Mouse (Mus musculus) left cerebral cortex, postnatal 14 days (tissue): ENCODE results near the gene 2210011C24Rik. TPM values are rescaled to one million over a fixed set of nuclear protein-coding genes. Genes with fewer than 3 reads are reported as not detected.
A peak's percentile ranks its signal among the peaks of the same experiment; 100 is the strongest.

Source experiments
- DNase-seq, 2 experiments: peaks; one replicate each; pipeline ENCODE4 v3.0.0; 2021 to 2022; ENCODE audit warnings: low spot score in 2 of 2, mixed read lengths in 1 of 2
- intact Hi-C: fragments of 180-260 bp; cut with DNase I; formaldehyde crosslinking; loops from one replicate; pipeline ENCODE4 v1.15.1; 2025
- microRNA-seq, 2 experiments: library from miRNA; unstranded; fragments of <30 nt; microRNA quantifications; one replicate each; pipeline ENCODE4 v1.2.0; 2022
- total RNA-seq, 2 experiments: library from RNA; stranded (reverse); gene quantifications; 2 replicates each; pipeline ENCODE4 v1.2.3; 2021

The 2210011C24Rik gene
- total RNA-seq, 2 experiments from 2014 or later: 1.4 to 2.1 TPM

GRCm38 (mm10) chr8:83973161-83974031 is 38.6 kb downstream of the 2210011C24Rik start:
- DNase-seq: no peak
- intact Hi-C loops: no loop called here

GRCm38 (mm10) chr8:83972150-83973120 is 39.5 kb downstream of the 2210011C24Rik start, which contains the start of gene Prkaca:
Gene Prkaca, plus strand, starts transcription at chr8:83972993.
- intact Hi-C loops: no loop called here
- DNase-seq: peak; percentile 99

DNA sequence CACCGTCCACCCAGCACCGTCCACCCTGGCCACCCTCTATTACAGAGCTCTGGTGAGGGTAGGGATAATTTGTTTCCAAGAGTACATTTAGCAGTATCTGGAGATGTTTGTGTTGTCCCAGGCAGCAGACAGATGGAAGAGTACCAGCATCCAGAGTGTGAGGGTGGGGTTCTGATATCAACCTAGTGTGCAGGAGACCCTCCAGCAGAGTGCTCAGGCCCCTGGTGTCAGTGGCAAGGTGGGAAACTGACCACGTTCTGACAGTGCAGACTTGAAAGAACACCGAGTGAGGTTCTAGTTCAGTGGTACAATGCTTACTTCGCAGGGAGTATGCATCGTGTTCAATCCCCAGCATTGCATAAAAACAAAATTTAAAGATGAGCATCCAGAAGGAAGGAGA is 40.3 kb downstream of the 2210011C24Rik start:
- intact Hi-C loops: no loop called here
- no peak for DNase-seq

GRCm38 (mm10) chr8:83971121-83971520 is 40.9 kb downstream of the 2210011C24Rik start:
- intact Hi-C loops: no loop called here
- DNase-seq: no peak

GRCm38 (mm10) chr8:83967701-83968100 is 44.3 kb downstream of the 2210011C24Rik start:
- intact Hi-C loops: no loop called here
- DNase-seq: no peak

DNA sequence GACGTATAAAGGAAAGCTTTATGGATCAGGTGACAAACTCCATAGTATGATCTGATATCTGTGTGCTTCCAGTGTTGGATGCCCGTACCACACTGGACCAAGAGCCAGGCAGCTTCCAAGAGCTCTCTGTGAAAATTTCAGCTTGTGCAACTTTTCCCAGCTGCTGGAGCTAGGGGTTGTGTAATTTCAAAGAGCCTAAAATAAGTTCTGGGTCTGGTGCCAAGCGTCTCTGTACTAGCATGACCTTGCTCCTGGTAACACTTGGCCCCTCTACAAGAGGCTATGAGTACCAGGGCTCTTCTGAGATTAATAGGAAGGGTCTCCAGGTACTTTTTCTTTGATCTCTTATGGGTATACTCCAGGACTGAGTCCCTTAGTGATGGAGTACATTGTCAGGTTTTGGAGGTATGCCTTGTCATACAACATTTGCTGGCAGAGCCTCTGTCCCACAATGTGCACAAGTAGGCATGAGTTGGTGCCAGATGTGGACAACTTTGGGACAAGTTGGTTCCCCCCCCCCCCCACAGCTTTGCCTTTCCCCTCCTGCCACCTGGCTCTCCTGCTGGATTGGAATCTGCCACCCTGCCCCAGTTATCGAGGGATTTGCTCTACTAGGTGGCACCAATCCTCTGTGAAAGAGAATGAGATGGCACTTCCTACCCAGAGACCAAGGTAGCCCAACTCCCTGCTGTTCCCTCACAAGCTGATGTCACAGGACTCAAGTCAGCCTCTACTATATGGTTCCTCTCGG is 47.8 kb downstream of the 2210011C24Rik start:
- intact Hi-C loops: no loop called here

More for the DNA sequence above, 47.8 kb downstream of the 2210011C24Rik start:
- DNase-seq: no peak

Small RNA genes within 50 kb of the gene (microRNA-seq; reads per million reads assigned to microRNA genes)
- gene Mir1199 (0.26 to 1.3 reads per million in 2 experiments), gene Mir8111 (3.0 to 5.0 reads per million in 2 experiments)

Other genes starting within 250 kb of the 2210011C24Rik start
- gene Adgrl1, start 112.1 kb downstream of the 2210011C24Rik start, total RNA-seq: 100 to 1,000 TPM; 457 to 482 TPM
- gene Gm10644, start 57.0 kb downstream of the 2210011C24Rik start, total RNA-seq: under 1 TPM; 0.19 to 0.20 TPM
- gene Asf1b, start 56.7 kb downstream of the 2210011C24Rik start, total RNA-seq: under 1 TPM; 0.72 to 0.79 TPM
- gene Prkaca, start 39.2 kb downstream of the 2210011C24Rik start, total RNA-seq: 100 to 1,000 TPM; 268 to 280 TPM
- 10 to 100 TPM; 51.3 to 52.0 TPM for gene Samd1, start 14.5 kb downstream of the 2210011C24Rik start, total RNA-seq
- gene 1700067K01Rik, start 10.7 kb downstream of the 2210011C24Rik start, total RNA-seq: under 1 TPM; 0.40 to 0.57 TPM
- gene Palm3, start 9.3 kb upstream of the 2210011C24Rik start, total RNA-seq: 1 to 10 TPM; 3.5 to 3.8 TPM
- 1 to 10 TPM in 1 of 2 experiments, under 1 TPM in 1; 0.63 to 1.4 TPM for gene Il27ra, start 30.4 kb upstream of the 2210011C24Rik start, total RNA-seq
- not detected for gene Rln3, start 32.8 kb upstream of the 2210011C24Rik start, total RNA-seq
- 1 to 10 TPM; 3.9 to 4.0 TPM for gene Gm10643, start 53.0 kb upstream of the 2210011C24Rik start, total RNA-seq
- gene Rfx1, start 54.7 kb upstream of the 2210011C24Rik start, total RNA-seq: 10 to 100 TPM; 18.5 to 21.1 TPM
- 10 to 100 TPM; 21.2 to 21.5 TPM for gene Dcaf15, start 92.6 kb upstream of the 2210011C24Rik start, total RNA-seq
- gene Podnl1, start 113.8 kb upstream of the 2210011C24Rik start, total RNA-seq: not detected
- 10 to 100 TPM; 56.4 to 58.3 TPM for gene Cc2d1a, start 135.8 kb upstream of the 2210011C24Rik start, total RNA-seq
- gene 4930432K21Rik, start 135.9 kb upstream of the 2210011C24Rik start, total RNA-seq: 1 to 10 TPM; 1.5 to 3.5 TPM
- 1 to 10 TPM; 2.7 to 4.6 TPM for gene Nanos3, start 173.0 kb upstream of the 2210011C24Rik start, total RNA-seq
- 10 to 100 TPM; 14.1 to 15.0 TPM for gene Zswim4, start 224.9 kb upstream of the 2210011C24Rik start, total RNA-seq
- 100 to 1,000 TPM; 140 to 144 TPM for gene D8Ertd738e, start 237.5 kb upstream of the 2210011C24Rik start, total RNA-seq
- gene Mri1, start 245.2 kb upstream of the 2210011C24Rik start, total RNA-seq: 10 to 100 TPM; 18.4 to 21.8 TPM